Mouse (Mus musculus) layer of hippocampus, adult 2 months (tissue): ENCODE measurements around the gene Gm7694. TPM values are rescaled to one million over a fixed set of nuclear protein-coding genes. Genes with fewer than 3 reads are reported as not detected.

ENCODE experiments used
- DNase-seq, 2 experiments: peaks; one replicate each; pipeline ENCODE4 v3.0.0; 2022; ENCODE audit warnings: low spot score in 2 of 2
- H3K27ac ChIP-seq: fragments of 200-600 bp; 2 replicates; pipeline ENCODE4 v1.8.1; 2022
- H3K4me3 ChIP-seq: fragments of 200-600 bp; 2 replicates; pipeline ENCODE4 v1.8.1; 2022; ENCODE audit warnings: mild to moderate bottlenecking
- CTCF ChIP-seq: fragments of 200-600 bp; conservative IDR thresholded peaks from 2 replicates; pipeline ENCODE4 v1.8.1; 2022; ENCODE audit warnings: antibody characterized with exemption, mild to moderate bottlenecking, moderate library complexity
- total RNA-seq, 2 experiments: library from RNA; stranded (reverse); gene quantifications; 2 replicates each; pipeline ENCODE4 v1.2.3; 2021

Gene Gm7694
- total RNA-seq, 2 experiments from 2014 or later: 4.1 TPM

DNA sequence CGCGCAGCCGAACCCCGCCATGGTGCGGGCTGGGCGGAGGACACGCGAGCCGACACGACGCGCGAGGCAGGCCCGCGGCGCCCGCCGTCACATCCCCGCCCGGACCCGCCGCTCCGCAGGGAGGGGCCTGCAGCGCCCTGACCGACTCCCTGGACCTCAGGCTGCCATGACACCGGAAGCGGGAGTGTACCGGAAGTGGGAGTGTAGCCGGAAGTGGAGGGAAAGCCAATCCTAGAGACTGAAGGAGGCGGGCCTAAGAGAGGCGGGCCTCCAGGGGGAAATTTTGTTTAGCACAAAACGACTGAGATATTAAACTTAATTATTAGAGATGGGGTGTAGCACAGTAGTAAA, 50.6 kb downstream of the Gm7694 start:
- 0 out of 2 replicates have a peak, but pooled peaks have one; percentile 11 for TF ChIP-seq CTCF
- Histone ChIP-seq H3K4me3 (peak overlapping the region; percentile 78), H3K27ac (peak overlapping the region; percentile 89)
- DNase-seq: peak; percentile 88 to 93

DNA sequence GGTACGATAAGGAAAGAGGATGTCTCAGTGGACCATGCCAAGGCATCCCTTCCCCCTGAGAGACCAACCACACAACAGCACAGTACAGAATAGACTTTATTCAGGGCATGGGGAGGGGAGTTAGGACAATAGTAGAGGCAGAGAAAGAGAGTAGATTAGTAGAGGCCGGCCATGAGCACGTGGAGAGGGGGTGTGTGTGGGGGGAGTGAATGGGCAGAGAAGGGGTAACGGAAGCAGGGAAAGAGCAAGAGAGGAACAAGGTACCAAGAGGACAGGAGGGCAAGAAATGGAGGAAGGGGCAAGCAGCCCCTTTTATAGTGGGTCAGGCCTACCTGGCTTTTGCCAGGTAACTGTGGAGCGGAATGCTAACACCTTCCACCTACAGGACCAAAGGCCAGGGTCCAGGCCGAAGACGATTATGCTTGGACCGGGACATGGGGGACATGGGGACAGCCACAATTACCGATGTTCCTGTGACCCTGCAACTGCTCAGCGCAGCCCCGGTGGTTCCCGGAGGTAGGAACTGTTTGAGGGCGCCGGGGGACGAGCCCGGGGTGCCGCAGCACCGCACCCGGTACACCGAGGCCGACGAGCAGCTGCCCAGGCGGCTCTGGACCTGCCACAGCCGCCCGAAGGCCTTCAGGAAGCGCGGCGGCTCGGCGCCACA, 51.1 kb downstream of the Gm7694 start:
- no peak for DNase-seq
- TF ChIP-seq CTCF: no peak
- H3K27ac ChIP-seq: peak overlapping the region; percentile 89
- peak overlapping the region; percentile 78 for H3K4me3 ChIP-seq

Other genes with a start within 250 kb of the Gm7694 start
- 1 to 10 TPM; 4.7 to 5.0 TPM for gene Ddr2, start 195.6 kb downstream of the Gm7694 start, total RNA-seq
- 10 to 100 TPM; 51.4 to 56.0 TPM for gene Uap1, start 131.4 kb downstream of the Gm7694 start, total RNA-seq
- gene Uhmk1, start 90.9 kb downstream of the Gm7694 start, total RNA-seq: 100 to 1,000 TPM; 142 to 143 TPM
- not detected for gene Sh2d1b2, start 73.6 kb downstream of the Gm7694 start, total RNA-seq
- gene Sh2d1b1, start 29.0 kb downstream of the Gm7694 start, total RNA-seq: not detected
- gene Spata46, start 2.5 kb upstream of the Gm7694 start, total RNA-seq: not detected